Mouse (Mus musculus) neural tube, embryonic 13.5 days (tissue): ENCODE measurements around the gene Dnah17. TPM values are rescaled to one million over a fixed set of nuclear protein-coding genes. Genes with fewer than 3 reads are reported as not detected.

Source experiments
- ATAC-seq: fragments of 200-750 bp; cut with Nextera tagmentation; 2 replicates; pipeline ENCODE4 v1.8.0; 2017; ENCODE audit warnings: low read depth, mild to moderate bottlenecking, moderate TSS enrichment, moderate library complexity
- H3K27ac ChIP-seq: fragments of 300-500 bp; sonication (generic); replicated peaks from 2 replicates; pipeline ENCODE4 v1.5.1; 2015; ENCODE audit warnings: moderate library complexity, mild to moderate bottlenecking, inconsistent platforms
- H3K27me3 ChIP-seq: fragments of 300-500 bp; sonication (generic); 2 replicates; pipeline ENCODE4 v1.6.1; 2015; ENCODE audit warnings: mild to moderate bottlenecking, inconsistent platforms
- H3K36me3 ChIP-seq: fragments of 300-500 bp; sonication (generic); 2 replicates; pipeline ENCODE4 v1.6.1; 2015; ENCODE audit warnings: mild to moderate bottlenecking, inconsistent platforms
- H3K4me1 ChIP-seq: fragments of 300-500 bp; sonication (generic); replicated peaks from 2 replicates; pipeline ENCODE4 v1.6.1; 2015; ENCODE audit warnings: inconsistent platforms
- H3K4me2 ChIP-seq: fragments of 300-500 bp; sonication (generic); 2 replicates; pipeline ENCODE4 v1.6.1; 2015; ENCODE audit warnings: inconsistent platforms, mild to moderate bottlenecking, moderate library complexity
- H3K4me3 ChIP-seq: fragments of 300-500 bp; sonication (generic); 2 replicates; pipeline ENCODE4 v1.5.1; 2015; ENCODE audit warnings: mild to moderate bottlenecking, inconsistent platforms
- H3K9ac ChIP-seq: fragments of 300-500 bp; sonication (generic); 2 replicates; pipeline ENCODE4 v1.6.1; 2015; ENCODE audit warnings: moderate library complexity, mild to moderate bottlenecking, inconsistent platforms
- H3K9me3 ChIP-seq: fragments of 300-500 bp; sonication (generic); 2 replicates; pipeline ENCODE4 v1.6.1; 2016; ENCODE audit warnings: inconsistent platforms
- WGBS: fragments of 180-500 bp; shearing (Covaris S2); methylation state at CpG from one replicate; pipeline ENCODE4 v1.1.7; 2015; 5-methylcytosine and 5-hydroxymethylcytosine counted together
- polyA plus RNA-seq: library from polyadenylated mRNA; unstranded; fragments of >200 nt; fragmentation: Nextera tagmentation; extraction: Ambion mirVana; gene quantifications from 2 replicates; pipeline ENCODE4 v1.2.1, GENCODE M21; 2015

Dnah17 gene
- polyA plus RNA-seq, 1 experiment from 2014 or later = 0.22 TPM

DNA sequence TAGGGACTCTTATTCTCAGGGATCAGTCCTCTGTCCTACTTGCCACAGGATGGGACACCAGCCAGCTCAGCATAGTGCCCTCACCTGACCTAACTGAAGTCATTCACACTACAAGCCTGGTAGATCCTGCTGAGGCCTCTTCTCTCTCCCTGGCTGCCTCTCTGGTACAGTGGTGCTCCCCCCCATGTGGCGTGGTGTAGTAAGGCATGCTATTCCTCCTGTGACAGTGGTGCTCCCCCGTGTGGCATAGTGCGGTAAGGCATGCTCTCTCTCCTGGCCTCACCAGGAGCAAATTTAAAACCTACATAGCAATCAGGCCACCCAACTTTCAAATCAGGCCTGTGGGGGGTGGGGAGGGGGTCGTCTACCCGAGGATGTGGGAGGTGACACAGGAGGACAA lies 26.4 kb downstream of the Dnah17 start:
- H3K4me3 ChIP-seq = no peak overlapping the region
- WGBS = 15% methylated on average over 5 of the region's 5 CpGs
- peak; percentile 83 for ATAC-seq

DNA sequence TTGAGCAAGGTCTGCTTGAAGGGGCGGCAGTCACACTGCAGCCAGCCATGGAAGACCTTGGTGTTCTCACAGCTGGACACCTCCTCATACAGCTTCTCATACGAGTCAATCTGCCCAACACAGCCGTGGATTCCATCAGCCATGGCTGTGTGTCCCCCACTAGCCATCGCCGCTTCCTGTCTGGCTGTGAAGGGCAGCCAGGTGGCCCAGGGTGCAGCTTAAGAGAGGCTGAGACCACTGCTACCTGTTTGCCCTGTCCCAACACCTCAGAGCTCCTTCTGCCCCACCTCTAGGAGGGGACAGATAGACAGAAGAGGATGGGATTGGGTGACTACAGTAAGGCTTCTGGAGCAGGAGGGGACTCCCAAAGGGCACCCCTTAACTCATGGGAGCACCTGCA lies 27.1 kb downstream of the Dnah17 start:
- ATAC-seq = no peak
- 88% methylated on average over 5 of the region's 5 CpGs for whole genome bisulfite sequencing
- H3K36me3 ChIP-seq = no peaks in the 10 kb centered on the region
- no peak overlapping the region for H3K4me3 ChIP-seq
- no peaks in the 10 kb centered on the region for H3K4me1 ChIP-seq
- H3K4me2 ChIP-seq = no peak overlapping the region
- H3K9ac ChIP-seq = no peak overlapping the region
- no peaks in the 10 kb centered on the region for H3K27me3 ChIP-seq
- H3K9me3 ChIP-seq = no peaks in the 10 kb centered on the region
- H3K27ac ChIP-seq = no peak overlapping the region

More for the DNA sequence above, 26.4 kb downstream of the Dnah17 start:
- Histone ChIP-seq H3K9me3 (no peaks in the 10 kb centered on the region), H3K9ac (no peak overlapping the region), H3K4me1 (no peaks in the 10 kb centered on the region), H3K36me3 (no peaks in the 10 kb centered on the region), H3K27me3 (no peaks in the 10 kb centered on the region), H3K4me2 (no peak overlapping the region), H3K27ac (no peak overlapping the region)

DNA sequence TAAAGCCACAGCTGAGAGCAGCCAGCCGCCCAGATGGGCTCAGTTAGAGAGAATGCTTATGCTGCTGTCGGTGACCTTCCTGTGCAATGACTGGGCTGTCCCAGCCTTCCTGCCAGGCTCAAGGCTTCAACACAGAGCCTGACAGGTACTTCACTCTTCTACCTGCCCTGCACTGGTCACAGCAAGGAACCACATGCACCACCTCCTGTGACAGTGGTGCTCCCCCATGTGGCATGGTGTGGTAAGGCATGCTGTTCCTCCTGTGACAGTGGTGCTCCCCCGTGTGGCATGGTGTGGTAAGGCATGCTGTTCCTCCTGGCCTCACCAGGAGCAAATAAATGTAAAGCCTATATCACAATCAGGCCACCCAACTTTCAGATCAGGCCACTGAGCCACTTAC lies 27.6 kb downstream of the Dnah17 start:
- 62% methylated on average over 3 of the region's 3 CpGs for WGBS
- H3K9me3 ChIP-seq = no peaks in the 10 kb centered on the region
- H3K27ac ChIP-seq = no peak overlapping the region
- H3K36me3 ChIP-seq = no peaks in the 10 kb centered on the region
- H3K9ac ChIP-seq = no peak overlapping the region
- peak; percentile 56; the same call in 1 of the 2 replicates for ATAC-seq
- no peaks in the 10 kb centered on the region for H3K27me3 ChIP-seq
- H3K4me3 ChIP-seq = no peak overlapping the region
- H3K4me2 ChIP-seq = no peak overlapping the region
- no peaks in the 10 kb centered on the region for H3K4me1 ChIP-seq

DNA sequence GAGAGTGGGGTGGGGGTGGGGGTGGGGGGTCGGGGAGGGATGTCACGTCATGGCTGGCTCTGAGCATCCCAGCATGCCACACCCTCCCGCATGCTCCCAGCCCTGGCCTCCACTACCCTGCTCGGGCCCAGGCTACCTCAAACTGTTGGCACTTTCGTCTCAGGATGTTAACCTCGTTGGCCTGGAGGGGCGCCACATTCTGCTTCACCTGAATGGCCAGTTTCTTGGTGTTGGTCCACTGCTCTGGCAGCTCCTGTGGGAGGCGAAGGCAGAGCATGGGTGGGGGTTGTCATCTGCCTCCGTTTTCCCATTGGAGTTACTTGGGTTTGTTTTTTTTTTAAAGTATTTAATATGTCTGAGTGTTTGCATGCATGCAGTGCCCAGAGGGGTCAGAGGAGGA lies 29.3 kb downstream of the Dnah17 start:
- no peaks in the 10 kb centered on the region for H3K27me3 ChIP-seq
- no peaks in the 10 kb centered on the region for H3K36me3 ChIP-seq
- no peak overlapping the region for H3K4me2 ChIP-seq
- no peaks in the 10 kb centered on the region for H3K9me3 ChIP-seq
- ATAC-seq = no peak
- H3K9ac ChIP-seq = no peak overlapping the region
- 50% methylated on average over 9 of the region's 9 CpGs for WGBS
- H3K27ac ChIP-seq = no peak overlapping the region
- H3K4me3 ChIP-seq = no peak overlapping the region
- H3K4me1 ChIP-seq = no peaks in the 10 kb centered on the region

DNA sequence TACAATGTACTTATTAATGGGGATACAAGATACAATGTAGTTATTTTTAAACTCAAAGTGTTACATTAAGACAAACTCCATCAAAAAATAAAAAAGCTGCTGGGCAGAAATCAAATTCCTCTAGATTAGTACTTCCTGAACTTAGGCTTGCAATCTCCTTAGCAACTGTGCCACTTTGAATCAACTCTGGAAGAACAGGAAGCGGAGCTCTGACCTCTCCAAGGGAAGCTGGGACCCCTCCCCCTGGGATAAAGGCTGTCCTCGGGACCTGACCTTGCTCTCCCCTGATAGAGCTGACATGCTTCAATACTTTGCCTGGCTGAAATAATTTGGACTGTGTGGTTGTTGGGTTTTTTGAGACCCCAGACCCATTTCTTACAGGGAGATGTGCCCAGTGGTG lies 33.7 kb downstream of the Dnah17 start:
- no peak for ATAC-seq
- no peak overlapping the region for H3K27ac ChIP-seq
- no peaks in the 10 kb centered on the region for H3K36me3 ChIP-seq
- no peaks in the 10 kb centered on the region for H3K27me3 ChIP-seq
- 54% methylated on average over 2 of the region's 2 CpGs for WGBS
- no peak overlapping the region for H3K9ac ChIP-seq
- H3K4me1 ChIP-seq = no peaks in the 10 kb centered on the region
- H3K4me2 ChIP-seq = no peak overlapping the region
- H3K9me3 ChIP-seq = no peaks in the 10 kb centered on the region
- H3K4me3 ChIP-seq = no peak overlapping the region

DNA sequence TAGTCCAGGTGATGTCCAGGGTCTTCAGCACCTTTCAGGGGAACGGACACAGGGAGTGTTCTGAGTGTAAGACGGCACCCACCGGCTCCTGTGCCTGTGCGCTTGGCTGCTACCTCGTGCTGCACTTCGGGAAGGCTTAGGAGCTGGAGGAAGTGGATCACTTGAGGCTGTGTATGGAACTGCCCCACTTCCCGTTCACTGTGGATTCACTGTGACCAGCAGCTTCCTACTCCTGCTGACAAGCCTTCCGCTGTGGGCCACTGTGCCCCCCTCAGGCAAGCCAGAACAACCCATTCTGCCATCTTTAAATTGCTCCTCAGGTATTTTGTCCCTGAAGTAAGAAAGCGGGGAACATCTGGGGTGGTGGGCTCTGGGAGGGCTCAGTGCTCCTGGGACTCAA lies 35.4 kb downstream of the Dnah17 start:
- Histone ChIP-seq H3K36me3 (no peaks in the 10 kb centered on the region), H3K27ac (no peak overlapping the region), H3K4me1 (no peaks in the 10 kb centered on the region), H3K4me3 (no peak overlapping the region), H3K27me3 (no peaks in the 10 kb centered on the region), H3K9me3 (peaks cover 6% of the 10 kb centered on the region; the same call in 1 of the 2 replicates), H3K9ac (no peak overlapping the region), H3K4me2 (no peak overlapping the region)
- ATAC-seq = no peak
- WGBS = 91% methylated on average over 9 of the region's 9 CpGs

DNA sequence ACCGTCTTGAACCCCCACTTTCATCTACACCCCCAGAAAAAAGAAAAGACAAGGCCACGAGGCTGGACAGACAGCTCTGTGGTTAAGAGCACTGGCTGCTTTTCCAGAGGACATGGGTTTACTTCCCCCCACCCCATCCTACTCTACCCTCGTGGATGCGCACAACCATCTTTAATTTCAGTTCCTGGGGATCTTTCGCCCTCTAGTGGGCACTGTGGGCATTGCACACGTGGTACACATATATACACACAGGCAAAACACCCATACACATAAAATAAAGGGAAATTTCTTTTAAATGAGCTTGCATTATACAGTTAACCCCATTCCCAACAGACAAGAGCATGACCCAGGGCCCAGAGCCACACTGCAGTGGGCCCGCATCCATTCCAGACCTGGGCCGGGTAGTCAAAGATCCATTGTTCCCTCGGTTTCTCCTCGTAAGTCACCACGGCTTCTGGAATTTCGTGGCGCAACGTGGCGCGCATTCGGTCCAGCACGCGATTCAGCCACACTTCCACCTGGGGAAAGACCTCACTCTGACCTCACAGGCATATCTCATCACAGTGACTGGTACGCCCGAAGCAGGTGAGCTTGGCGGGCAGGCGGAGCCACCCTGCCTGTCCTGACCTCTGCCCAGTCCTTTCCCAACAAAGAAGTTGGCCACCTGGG lies 39.3 kb downstream of the Dnah17 start:
- no peaks in the 10 kb centered on the region for H3K36me3 ChIP-seq
- H3K27me3 ChIP-seq = no peaks in the 10 kb centered on the region
- no peak overlapping the region for H3K4me2 ChIP-seq
- H3K9me3 ChIP-seq = peaks cover 6% of the 10 kb centered on the region; the same call in 1 of the 2 replicates
- no peak overlapping the region for H3K4me3 ChIP-seq
- H3K9ac ChIP-seq = no peak overlapping the region
- WGBS = 85% methylated on average over 23 of the region's 23 CpGs
- no peaks in the 10 kb centered on the region for H3K4me1 ChIP-seq
- ATAC-seq = no peak
- no peak overlapping the region for H3K27ac ChIP-seq

DNA sequence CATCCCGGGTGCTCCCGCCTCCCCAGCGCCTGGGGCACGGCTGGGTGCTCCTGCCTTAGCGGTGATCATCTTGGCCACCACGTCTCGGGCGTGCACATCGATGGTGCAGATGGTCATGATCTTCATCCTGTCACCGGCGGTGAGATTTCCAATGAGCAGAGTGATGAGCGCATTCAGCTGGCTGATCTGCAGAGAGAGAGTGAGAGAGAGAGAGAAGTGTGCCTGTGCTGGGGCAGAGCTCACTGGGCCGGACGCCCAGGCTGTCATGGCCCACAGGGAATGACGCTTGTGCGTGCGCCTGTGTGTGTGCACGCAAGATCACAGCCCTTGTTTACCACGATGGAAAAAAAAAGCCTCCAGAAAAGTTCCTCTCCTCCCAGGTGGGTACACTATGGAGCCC lies 41.5 kb downstream of the Dnah17 start:
- Histone ChIP-seq H3K27ac (no peak overlapping the region), H3K9me3 (peaks cover 6% of the 10 kb centered on the region; the same call in 1 of the 2 replicates), H3K9ac (no peak overlapping the region), H3K4me3 (no peak overlapping the region), H3K36me3 (no peaks in the 10 kb centered on the region), H3K4me2 (no peak overlapping the region), H3K4me1 (no peaks in the 10 kb centered on the region), H3K27me3 (no peaks in the 10 kb centered on the region)
- no peak for ATAC-seq
- WGBS = 89% methylated on average over 19 of the region's 19 CpGs

DNA sequence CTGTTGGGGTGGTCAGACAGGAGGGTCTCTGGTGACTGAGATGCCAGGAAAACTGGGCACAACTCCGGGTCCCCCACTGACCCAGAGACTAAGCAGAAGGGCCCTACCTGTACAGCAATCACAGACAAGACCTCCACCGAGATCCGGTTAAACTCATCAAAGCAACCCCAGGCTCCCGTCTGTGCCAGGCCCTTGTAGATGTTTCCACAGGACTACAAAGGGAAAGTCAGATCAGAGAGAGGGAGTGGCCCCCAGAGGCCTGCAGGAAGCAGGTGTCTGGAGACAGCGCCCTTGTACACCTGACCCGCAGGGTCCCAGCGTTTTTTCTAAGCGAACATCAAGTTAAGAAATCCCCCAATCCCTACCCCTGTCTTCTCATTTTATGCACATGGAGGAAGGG lies 44.5 kb downstream of the Dnah17 start:
- H3K27me3 ChIP-seq = no peaks in the 10 kb centered on the region
- H3K9me3 ChIP-seq = peaks cover 1% of the 10 kb centered on the region; the same call in 1 of the 2 replicates
- H3K4me1 ChIP-seq = no peaks in the 10 kb centered on the region; the same call in 1 of the 2 replicates
- 80% methylated on average over 8 of the region's 8 CpGs for WGBS
- no peaks in the 10 kb centered on the region for H3K36me3 ChIP-seq
- no peak overlapping the region for H3K27ac ChIP-seq
- H3K9ac ChIP-seq = no peak overlapping the region
- no peak for ATAC-seq
- no peak overlapping the region for H3K4me3 ChIP-seq
- no peak overlapping the region for H3K4me2 ChIP-seq

DNA sequence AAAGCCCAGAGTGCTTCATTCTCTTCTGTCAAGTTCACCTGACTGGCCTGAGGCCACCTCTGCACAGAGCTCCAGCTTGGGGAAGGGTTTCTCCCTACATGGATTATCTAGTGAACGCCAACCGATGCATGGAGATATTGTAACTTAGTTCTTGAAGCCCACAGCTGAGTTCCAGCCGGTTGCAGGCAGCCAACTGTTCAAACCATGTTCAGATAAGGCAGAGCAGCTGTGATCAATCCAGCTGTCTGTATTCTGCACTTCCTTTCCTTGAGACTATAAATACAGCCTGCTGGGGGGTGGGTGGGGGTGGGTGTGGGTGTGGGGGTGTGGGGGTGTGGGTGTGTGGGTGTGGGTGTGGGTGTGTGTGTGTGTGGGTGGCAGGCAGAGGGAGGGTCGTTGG lies 45.3 kb downstream of the Dnah17 start:
- no peak for ATAC-seq
- H3K4me3 ChIP-seq = no peak overlapping the region
- 85% methylated on average over 4 of the region's 4 CpGs for WGBS
- H3K4me2 ChIP-seq = no peak overlapping the region
- H3K36me3 ChIP-seq = no peaks in the 10 kb centered on the region
- no peak overlapping the region for H3K27ac ChIP-seq
- no peaks in the 10 kb centered on the region; the same call in 1 of the 2 replicates for H3K4me1 ChIP-seq
- H3K9ac ChIP-seq = no peak overlapping the region
- no peaks in the 10 kb centered on the region for H3K9me3 ChIP-seq
- H3K27me3 ChIP-seq = no peaks in the 10 kb centered on the region

DNA sequence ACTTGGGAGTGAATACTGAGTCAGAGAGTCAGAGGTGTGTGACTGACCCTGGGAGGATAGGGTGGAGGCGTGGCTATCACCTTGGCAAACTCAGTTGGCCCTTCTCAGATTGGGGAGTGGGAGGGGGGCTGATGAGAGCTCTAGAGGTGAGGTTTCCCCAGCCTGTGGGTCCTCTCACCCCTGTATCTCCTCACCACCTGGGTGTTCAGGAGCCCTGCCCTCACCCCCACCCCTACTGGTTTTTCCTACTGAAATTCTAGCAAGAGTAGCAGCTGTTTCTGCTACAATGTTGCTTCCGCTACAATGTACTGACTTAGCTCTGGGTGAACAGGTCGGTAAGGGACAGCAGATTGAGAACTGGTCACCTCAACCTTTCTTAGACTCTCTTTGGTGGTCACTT lies 46.2 kb downstream of the Dnah17 start:
- H3K4me2 ChIP-seq = no peak overlapping the region
- H3K27ac ChIP-seq = no peak overlapping the region
- no peaks in the 10 kb centered on the region for H3K9me3 ChIP-seq
- H3K36me3 ChIP-seq = no peaks in the 10 kb centered on the region
- H3K4me1 ChIP-seq = no peaks in the 10 kb centered on the region; the same call in 1 of the 2 replicates
- 78% methylated on average over 3 of the region's 3 CpGs for WGBS
- no peak for ATAC-seq
- no peaks in the 10 kb centered on the region for H3K27me3 ChIP-seq
- H3K4me3 ChIP-seq = no peak overlapping the region
- no peak overlapping the region for H3K9ac ChIP-seq

DNA sequence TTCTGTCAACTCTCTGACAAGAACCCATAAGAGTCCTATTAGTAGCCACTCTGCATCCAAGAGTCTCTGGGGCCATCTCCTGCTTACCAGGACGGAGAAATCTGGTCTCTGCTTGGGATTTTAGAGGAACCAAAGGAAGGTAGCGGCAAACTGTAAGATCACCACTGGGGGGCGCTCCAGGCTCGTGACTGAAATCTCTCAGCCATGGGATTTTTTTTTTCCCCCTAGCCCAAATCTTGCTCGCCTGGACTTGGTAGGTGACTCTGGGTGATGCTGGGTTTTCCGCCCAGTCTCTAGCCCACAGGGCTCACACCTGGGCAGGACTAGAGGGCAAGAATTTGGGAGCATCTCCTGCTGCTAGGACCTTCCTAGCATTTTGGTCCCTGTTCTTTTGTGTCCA lies 46.6 kb downstream of the Dnah17 start:
- no peaks in the 10 kb centered on the region; the same call in 1 of the 2 replicates for H3K4me1 ChIP-seq
- H3K9ac ChIP-seq = no peak overlapping the region
- H3K4me3 ChIP-seq = no peak overlapping the region
- no peak for ATAC-seq
- no peaks in the 10 kb centered on the region for H3K36me3 ChIP-seq
- H3K27ac ChIP-seq = no peak overlapping the region
- no peaks in the 10 kb centered on the region for H3K9me3 ChIP-seq
- no peak overlapping the region for H3K4me2 ChIP-seq
- WGBS = 8% methylated on average over 6 of the region's 6 CpGs
- no peaks in the 10 kb centered on the region for H3K27me3 ChIP-seq

DNA sequence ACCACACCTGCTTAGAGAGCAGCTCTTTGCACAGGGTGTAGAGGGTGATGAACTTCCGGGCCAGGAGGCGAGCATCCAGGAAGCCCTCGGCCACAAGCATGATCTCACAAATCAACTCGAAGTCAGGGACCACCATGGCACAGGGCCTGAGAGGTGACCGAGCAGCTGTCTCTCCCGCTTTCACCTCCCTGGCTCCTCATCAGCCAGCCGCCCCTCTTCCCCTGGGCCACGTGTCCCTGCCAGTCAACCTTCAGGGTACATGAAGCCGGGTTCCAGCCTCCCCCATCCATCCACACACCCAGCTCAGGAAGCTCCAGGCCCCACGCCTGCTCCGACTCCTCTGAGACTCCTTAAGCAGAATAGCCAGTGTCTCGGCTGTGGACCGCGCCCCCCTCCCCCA lies 48.1 kb downstream of the Dnah17 start:
- Histone ChIP-seq H3K9ac (no peak overlapping the region), H3K4me1 (no peaks in the 10 kb centered on the region; the same call in 1 of the 2 replicates), H3K4me3 (no peak overlapping the region), H3K27ac (no peak overlapping the region), H3K27me3 (no peaks in the 10 kb centered on the region), H3K36me3 (no peaks in the 10 kb centered on the region), H3K9me3 (no peaks in the 10 kb centered on the region), H3K4me2 (no peak overlapping the region)
- no peak for ATAC-seq
- 85% methylated on average over 14 of the region's 14 CpGs for WGBS
